Mouse (Mus musculus) bone marrow, adult 2 months (tissue): Measurements from ENCODE around the gene Hebp1.

Source experiments
- CTCF ChIP-seq: fragments of 200-500 bp; IDR thresholded peaks from 2 replicates; pipeline ENCODE4 v1.5.1; 2011; ENCODE audit warnings: low read length, control low read depth; ENCODE audit not compliant: control insufficient read depth, insufficient read depth
- POLR2A ChIP-seq: fragments of 200-500 bp; IDR thresholded peaks from 2 replicates; pipeline ENCODE4 v1.6.1; 2011; ENCODE audit warnings: low read depth, mild to moderate bottlenecking, control low read depth, low read length, borderline replicate concordance; ENCODE audit not compliant: control insufficient read depth

- TF ChIP-seq CTCF (no peak), POLR2A (no peak)
Measured at GRCm38 (mm10) chr6:135090661-135091060, 107.2 kb downstream of the Hebp1 start.
